Comparison of ENCODE assay signal across 16 mouse cellular contexts in the genomic region with DNA sequence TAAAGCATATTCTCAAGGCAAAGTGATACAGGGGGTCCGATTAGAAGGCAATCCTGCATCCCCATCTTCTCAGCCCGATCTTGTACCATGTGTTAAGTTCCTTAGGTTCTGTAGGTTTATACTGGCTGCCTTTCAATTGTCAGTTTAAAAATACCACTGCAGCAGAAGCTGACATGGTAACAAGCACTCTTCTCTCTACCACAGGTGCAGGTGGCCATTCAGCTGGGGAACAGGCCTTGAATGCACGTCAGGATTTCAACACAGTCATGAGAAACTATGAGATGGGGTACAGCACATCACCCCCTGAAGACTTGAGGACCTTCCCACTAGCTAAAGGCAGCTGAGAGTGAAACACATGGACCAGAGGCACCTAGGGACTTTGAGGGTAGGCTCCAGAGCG.
"Had no signal": no experiment of that assay in that cellular context is flagged by ENCODE, and none has a peak within 500 bp of the region (broad histone marks: within the 10 kb centered on the region; RNA-seq: fewer than 3 reads in every experiment).

No protein-coding gene starts in this region.

- H3K4me2 ChIP-seq: neural tube, embryonic 13.5 days; neural tube, embryonic 15.5 days; stomach, embryonic 15.5 days had no signal

- H3K27me3 ChIP-seq: neural tube, embryonic 13.5 days; neural tube, embryonic 15.5 days; stomach, embryonic 15.5 days had no signal

- H3K4me3 ChIP-seq: neural tube, embryonic 13.5 days; neural tube, embryonic 15.5 days; stomach, embryonic 15.5 days had no signal

- DNase-seq: retina, postnatal 1 day; right cerebral cortex, adult 18-20 months; right cerebral cortex, postnatal 14 days; right cerebral cortex, postnatal 25 days; right cerebral cortex, postnatal 4 days; spleen, adult 18-20 months; thymus, adult 18-20 months; thymus, adult 2 months; thymus, postnatal 14 days; thymus, postnatal 25 days; thymus, postnatal 36 days; thymus, postnatal 4 days had no signal

- H3K4me1 ChIP-seq: neural tube, embryonic 13.5 days; neural tube, embryonic 15.5 days; stomach, embryonic 15.5 days had no signal

- H3K9me3 ChIP-seq: neural tube, embryonic 13.5 days; neural tube, embryonic 15.5 days; stomach, embryonic 15.5 days had no signal

- H3K9ac ChIP-seq: neural tube, embryonic 13.5 days; neural tube, embryonic 15.5 days; stomach, embryonic 15.5 days had no signal

- H3K27ac ChIP-seq: neural tube, embryonic 13.5 days; neural tube, embryonic 15.5 days; stomach, embryonic 15.5 days; stomach, postnatal 0 days had no signal
